Mouse (Mus musculus): ENCODE measurements around the gene Gimap1. TPM values are rescaled to one million over a fixed set of nuclear protein-coding genes. Genes with fewer than 3 reads are reported as not detected.

Gimap1 gene
- polyA plus RNA-seq, 1 experiment from 2014 or later = 4.6 TPM

- no peak for DNase-seq (ENCODE audit: low spot score)
- H3K27me3 ChIP-seq (ENCODE audit: low read depth, poor library complexity, severe bottlenecking) = no peaks in the 10 kb centered on the region
- H3K27ac ChIP-seq (replicated peaks) = no peak within 1 kb of the TSS
- no peaks in the 10 kb centered on the region for H3K36me3 ChIP-seq
- H3K4me1 ChIP-seq = no peaks in the 10 kb centered on the region
- H3K9me3 ChIP-seq (replicated peaks) = no peaks in the 10 kb centered on the region
- 59% methylated on average over 2 of the region's 2 CpGs for WGBS
- no peak within 1 kb of the TSS for H3K4me3 ChIP-seq
Measured at GRCm38 (mm10) chr6:48718455-48718854, 20.4 kb upstream of the Gimap1 start, which contains the start of the genes Gm28053 and Gimap7. Gene Gm28053 (plus strand): TSS chr6:48718607. Gene Gimap7 (plus strand): TSS chr6:48718621.

- no peaks in the 10 kb centered on the region for H3K27me3 ChIP-seq (ENCODE audit: low read depth, poor library complexity, severe bottlenecking)
- H3K27ac ChIP-seq (replicated peaks) = no peak overlapping the region
- H3K4me1 ChIP-seq = peaks cover 2% of the 10 kb centered on the region
- DNase-seq (ENCODE audit: low spot score) = no peak
- H3K36me3 ChIP-seq = no peaks in the 10 kb centered on the region
- no peak overlapping the region for H3K4me3 ChIP-seq
- WGBS = 89% methylated on average over 4 of the region's 4 CpGs
- H3K9me3 ChIP-seq (replicated peaks) = no peaks in the 10 kb centered on the region
Measured at GRCm38 (mm10) chr6:48720326-48720725, 18.5 kb upstream of the Gimap1 start.

GRCm38 (mm10) chr6:48723468-48723867 is 15.4 kb upstream of the Gimap1 start:
- H3K27ac ChIP-seq (replicated peaks) = no peak overlapping the region
- no peaks in the 10 kb centered on the region for H3K9me3 ChIP-seq (replicated peaks)
- DNase-seq (ENCODE audit: low spot score) = no peak
- H3K27me3 ChIP-seq (ENCODE audit: low read depth, poor library complexity, severe bottlenecking) = no peaks in the 10 kb centered on the region
- H3K4me3 ChIP-seq = no peak overlapping the region
- H3K4me1 ChIP-seq = peaks cover 9% of the 10 kb centered on the region
- WGBS = 86% methylated on average over 8 of the region's 8 CpGs
- H3K36me3 ChIP-seq = no peaks in the 10 kb centered on the region

- H3K4me1 ChIP-seq = peaks cover 9% of the 10 kb centered on the region
- no peaks in the 10 kb centered on the region for H3K27me3 ChIP-seq (ENCODE audit: low read depth, poor library complexity, severe bottlenecking)
- H3K36me3 ChIP-seq = no peaks in the 10 kb centered on the region
- no peak for DNase-seq (ENCODE audit: low spot score)
- WGBS = 20% methylated on average over 1 of the region's 1 CpGs
- H3K4me3 ChIP-seq = no peak overlapping the region
- no peaks in the 10 kb centered on the region for H3K9me3 ChIP-seq (replicated peaks)
- no peak overlapping the region for H3K27ac ChIP-seq (replicated peaks)
Measured at GRCm38 (mm10) chr6:48725476-48725875, 13.4 kb upstream of the Gimap1 start.

- Histone ChIP-seq H3K27ac (replicated peaks) (no peak overlapping the region), H3K27me3 (ENCODE audit: low read depth, poor library complexity, severe bottlenecking) (no peaks in the 10 kb centered on the region), H3K9me3 (replicated peaks) (no peaks in the 10 kb centered on the region), H3K36me3 (no peaks in the 10 kb centered on the region), H3K4me3 (no peak overlapping the region), H3K4me1 (peaks cover 9% of the 10 kb centered on the region)
- 91% methylated on average over 5 of the region's 5 CpGs for WGBS
- no peak for DNase-seq (ENCODE audit: low spot score)
Measured at GRCm38 (mm10) chr6:48727761-48728160, 11.1 kb upstream of the Gimap1 start.

GRCm38 (mm10) chr6:48732864-48733304 is 6.0 kb upstream of the Gimap1 start:
- no peaks in the 10 kb centered on the region for H3K9me3 ChIP-seq (replicated peaks)
- no peaks in the 10 kb centered on the region for H3K36me3 ChIP-seq
- no peak overlapping the region for H3K27ac ChIP-seq (replicated peaks)

GRCm38 (mm10) chr6:48733660-48734059 is 5.2 kb upstream of the Gimap1 start:
- no peaks in the 10 kb centered on the region for H3K9me3 ChIP-seq (replicated peaks)
- H3K4me3 ChIP-seq = no peak overlapping the region
- no peak overlapping the region for H3K27ac ChIP-seq (replicated peaks)
- no peaks in the 10 kb centered on the region for H3K4me1 ChIP-seq
- no peak for DNase-seq (ENCODE audit: low spot score)
- H3K27me3 ChIP-seq (ENCODE audit: low read depth, poor library complexity, severe bottlenecking) = no peaks in the 10 kb centered on the region
- 85% methylated on average over 1 of the region's 1 CpGs for WGBS
- no peaks in the 10 kb centered on the region for H3K36me3 ChIP-seq

More at GRCm38 (mm10) chr6:48732864-48733304, 6.0 kb upstream of the Gimap1 start:
- no peaks in the 10 kb centered on the region for H3K27me3 ChIP-seq (ENCODE audit: low read depth, poor library complexity, severe bottlenecking)
- no peak overlapping the region for H3K4me3 ChIP-seq
- no peak for DNase-seq (ENCODE audit: low spot score)
- 70% methylated on average over 8 of the region's 8 CpGs for WGBS
- H3K4me1 ChIP-seq = no peaks in the 10 kb centered on the region

- Histone ChIP-seq H3K27ac (replicated peaks) (no peak overlapping the region), H3K36me3 (no peaks in the 10 kb centered on the region), H3K27me3 (ENCODE audit: low read depth, poor library complexity, severe bottlenecking) (peaks cover 14% of the 10 kb centered on the region), H3K9me3 (replicated peaks) (no peaks in the 10 kb centered on the region), H3K4me1 (peaks cover 18% of the 10 kb centered on the region), H3K4me3 (no peak overlapping the region)
- no peak for DNase-seq (ENCODE audit: low spot score)
- WGBS = 86% methylated on average over 2 of the region's 2 CpGs
Measured at GRCm38 (mm10) chr6:48737053-48737452, 1.8 kb upstream of the Gimap1 start.

- Histone ChIP-seq H3K27ac (replicated peaks) (no peak overlapping the region), H3K4me3 (no peak overlapping the region), H3K9me3 (replicated peaks) (no peaks in the 10 kb centered on the region), H3K27me3 (ENCODE audit: low read depth, poor library complexity, severe bottlenecking) (peaks cover 20% of the 10 kb centered on the region), H3K36me3 (no peaks in the 10 kb centered on the region), H3K4me1 (peaks cover 24% of the 10 kb centered on the region)
- 91% methylated on average over 5 of the region's 5 CpGs for WGBS
- DNase-seq (ENCODE audit: low spot score) = no peak
Measured at GRCm38 (mm10) chr6:48737688-48738087, 1.2 kb upstream of the Gimap1 start.

GRCm38 (mm10) chr6:48739780-48740055 is 864 bp downstream of the Gimap1 start:
- Histone ChIP-seq H3K9me3 (replicated peaks) (no peaks in the 10 kb centered on the region), H3K27me3 (ENCODE audit: low read depth, poor library complexity, severe bottlenecking) (peaks cover 37% of the 10 kb centered on the region), H3K4me1 (peaks cover 29% of the 10 kb centered on the region), H3K4me3 (no peak overlapping the region), H3K36me3 (no peaks in the 10 kb centered on the region), H3K27ac (replicated peaks) (no peak overlapping the region)
- 90% methylated on average over 3 of the region's 3 CpGs for WGBS
- no peak for DNase-seq (ENCODE audit: low spot score)

- Histone ChIP-seq H3K9me3 (replicated peaks) (no peaks in the 10 kb centered on the region), H3K27me3 (ENCODE audit: low read depth, poor library complexity, severe bottlenecking) (peaks cover 41% of the 10 kb centered on the region), H3K27ac (replicated peaks) (no peak overlapping the region), H3K4me3 (no peak overlapping the region), H3K4me1 (peaks cover 29% of the 10 kb centered on the region), H3K36me3 (no peaks in the 10 kb centered on the region)
- 72% methylated on average over 3 of the region's 3 CpGs for WGBS
- no peak for DNase-seq (ENCODE audit: low spot score)
Measured at GRCm38 (mm10) chr6:48740501-48741169, 1.8 kb downstream of the Gimap1 start.

- H3K27ac ChIP-seq (replicated peaks) = no peak overlapping the region
- 40% methylated on average over 3 of the region's 3 CpGs for WGBS
- H3K9me3 ChIP-seq (replicated peaks) = no peaks in the 10 kb centered on the region
- no peak overlapping the region for H3K4me3 ChIP-seq
- H3K36me3 ChIP-seq = no peaks in the 10 kb centered on the region
- DNase-seq (ENCODE audit: low spot score) = no peak
- H3K27me3 ChIP-seq (ENCODE audit: low read depth, poor library complexity, severe bottlenecking) = peaks cover 47% of the 10 kb centered on the region
- H3K4me1 ChIP-seq = peaks cover 29% of the 10 kb centered on the region
Measured at GRCm38 (mm10) chr6:48741273-48741672, 2.4 kb downstream of the Gimap1 start.

- peak; percentile 14 for DNase-seq (ENCODE audit: low spot score)
- H3K27me3 ChIP-seq (ENCODE audit: low read depth, poor library complexity, severe bottlenecking) = peaks cover 47% of the 10 kb centered on the region
- WGBS = 47% methylated on average over 9 of the region's 9 CpGs
Measured at GRCm38 (mm10) chr6:48741711-48742206, 2.9 kb downstream of the Gimap1 start.

More at GRCm38 (mm10) chr6:48741711-48742206, 2.9 kb downstream of the Gimap1 start:
- peaks cover 29% of the 10 kb centered on the region for H3K4me1 ChIP-seq
- H3K4me3 ChIP-seq = no peak overlapping the region
- H3K27ac ChIP-seq (replicated peaks) = no peak overlapping the region
- no peaks in the 10 kb centered on the region for H3K9me3 ChIP-seq (replicated peaks)
- no peaks in the 10 kb centered on the region for H3K36me3 ChIP-seq

Data from midbrain, embryonic 10.5 days (tissue).